Mouse (Mus musculus) hindbrain, postnatal 0 days (tissue): ENCODE measurements at regions not wholly inside any gene's neighbourhood (a gene's known extent, or its start where the extent isn't known, plus 50 kb on each side); places are given as distances from the start of the nearest gene placed in this dataset.

Experiments
- ATAC-seq: fragments of 200-750 bp; cut with Nextera tagmentation; 2 replicates; pipeline ENCODE4 v1.8.0; 2017; ENCODE audit warnings: mild to moderate bottlenecking, moderate TSS enrichment, moderate library complexity
- DNase-seq: peaks from one replicate; pipeline ENCODE4 v3.0.0-alpha.2; 2015; ENCODE audit warnings: low spot score
- H3K27ac ChIP-seq: fragments of 300-500 bp; sonication (generic); 2 replicates; pipeline ENCODE4 v1.5.1; 2014; ENCODE audit warnings: mild to moderate bottlenecking
- H3K27me3 ChIP-seq: fragments of 300-500 bp; sonication (generic); 2 replicates; pipeline ENCODE4 v1.6.1; 2014; ENCODE audit warnings: low read length, mixed read lengths; ENCODE audit not compliant: insufficient read depth
- H3K36me3 ChIP-seq: fragments of 300-500 bp; sonication (generic); 2 replicates; pipeline ENCODE4 v1.6.1; 2014; ENCODE audit warnings: low read length, mixed read lengths; ENCODE audit not compliant: insufficient read depth
- H3K4me1 ChIP-seq: fragments of 300-500 bp; sonication (generic); 2 replicates; pipeline ENCODE4 v1.6.1; 2014; ENCODE audit warnings: antibody characterized with exemption, low read length, mixed read lengths; ENCODE audit not compliant: insufficient read depth
- H3K4me2 ChIP-seq: fragments of 300-500 bp; sonication (generic); 2 replicates; pipeline ENCODE4 v1.6.1; 2014; ENCODE audit warnings: low read depth, mild to moderate bottlenecking, low read length, moderate library complexity, mixed read lengths
- H3K4me3 ChIP-seq: fragments of 300-500 bp; sonication (generic); 2 replicates; pipeline ENCODE4 v1.5.1; 2014; ENCODE audit warnings: low read length
- H3K9ac ChIP-seq: fragments of 300-500 bp; sonication (generic); replicated peaks from 2 replicates; pipeline ENCODE4 v1.6.1; 2014; ENCODE audit warnings: mild to moderate bottlenecking, low read length, moderate library complexity, mixed read lengths
- H3K9me3 ChIP-seq: fragments of 300-500 bp; sonication (generic); 2 replicates; pipeline ENCODE4 v1.6.1; 2016; ENCODE audit warnings: low read length, mixed read lengths
- CTCF ChIP-seq: IDR thresholded peaks from 2 replicates; pipeline ENCODE4 v1.5.1; 2016; ENCODE audit warnings: antibody characterized with exemption, control low read depth, low read depth
- WGBS: fragments of 180-500 bp; shearing (Covaris S2); extraction: QIAGEN DNeasy Blood & Tissue Kit; methylation state at CpG from one replicate; pipeline ENCODE4 v1.1.7; 2014; 5-methylcytosine and 5-hydroxymethylcytosine counted together

DNA sequence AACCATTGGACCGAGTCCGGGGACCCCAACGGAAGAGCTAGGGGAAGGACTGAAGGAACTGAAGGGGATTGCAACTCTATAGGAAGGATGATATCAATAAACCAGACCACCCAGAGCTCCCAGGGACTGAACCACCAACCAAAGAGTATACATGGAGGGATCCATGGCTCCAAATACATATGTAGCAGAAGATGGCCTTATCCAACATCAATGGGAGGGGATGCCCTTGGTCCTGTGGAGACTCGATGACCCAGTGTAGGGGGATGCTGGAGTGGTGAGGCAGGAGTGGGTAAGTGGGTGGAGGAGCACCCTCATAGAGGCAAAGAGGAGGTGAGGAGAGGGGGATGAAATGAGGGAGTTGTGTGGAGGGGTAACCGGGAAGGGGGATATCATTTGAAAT lies 54.5 kb upstream of the Slc38a2 start:
- ATAC-seq (no peak), DNase-seq (no peak)
- Histone ChIP-seq H3K9me3 (no peaks in the 10 kb centered on the region), H3K27ac (no peak overlapping the region), H3K36me3 (no peaks in the 10 kb centered on the region), H3K9ac (no peak overlapping the region), H3K4me3 (no peak overlapping the region), H3K27me3 (no peaks in the 10 kb centered on the region), H3K4me2 (no peak overlapping the region), H3K4me1 (no peaks in the 10 kb centered on the region)
- no peak for TF ChIP-seq CTCF
- 96% methylated on average over 5 of the region's 5 CpGs for WGBS

DNA sequence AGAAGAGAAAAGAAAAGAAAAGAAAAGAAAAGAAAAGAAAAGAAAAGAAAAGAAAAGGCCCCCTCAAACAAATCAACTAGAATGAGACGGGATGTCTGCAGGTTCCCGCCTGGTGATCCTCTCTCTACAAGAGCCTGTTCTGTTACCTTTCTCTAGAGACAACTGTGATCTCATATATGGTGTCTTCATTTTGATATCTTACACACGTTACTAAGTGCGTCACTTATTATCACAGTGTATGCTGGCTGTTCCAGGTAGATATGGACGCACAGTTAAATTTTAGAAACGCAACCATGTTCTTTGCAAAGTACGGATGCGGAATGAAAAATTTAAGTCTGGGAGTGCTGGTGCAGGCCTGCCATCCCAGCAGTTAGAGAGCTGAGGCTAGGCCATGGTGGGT lies 53.2 kb upstream of the Slc38a2 start:
- ATAC-seq: no peak
- Histone ChIP-seq H3K4me3 (no peak overlapping the region), H3K36me3 (no peaks in the 10 kb centered on the region), H3K27me3 (no peaks in the 10 kb centered on the region), H3K9ac (no peak overlapping the region), H3K4me1 (no peaks in the 10 kb centered on the region), H3K4me2 (no peak overlapping the region), H3K9me3 (no peaks in the 10 kb centered on the region), H3K27ac (no peak overlapping the region)
- no peak for TF ChIP-seq CTCF
- DNase-seq: no peak
- 95% methylated on average over 8 of the region's 8 CpGs for WGBS

DNA sequence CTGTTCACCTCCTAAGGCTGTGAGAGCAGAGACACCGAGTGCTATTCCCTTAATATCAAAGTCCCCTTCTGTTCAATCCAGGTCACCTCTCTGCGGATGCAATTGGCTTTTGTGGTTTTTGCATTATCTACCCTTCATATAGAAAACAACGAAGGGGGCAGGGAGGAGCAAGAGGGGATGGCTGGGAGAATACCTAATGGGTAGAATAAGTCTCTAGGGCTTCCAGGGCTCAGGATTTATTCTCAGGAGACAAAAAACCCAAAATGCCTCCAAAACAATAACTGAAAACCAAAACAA lies 52.5 kb upstream of the Slc38a2 start:
- TF ChIP-seq CTCF: no peak
- no peak overlapping the region for H3K27ac ChIP-seq
- H3K9me3 ChIP-seq: no peaks in the 10 kb centered on the region
- H3K36me3 ChIP-seq: no peaks in the 10 kb centered on the region
- no peak overlapping the region for H3K4me3 ChIP-seq
- H3K4me1 ChIP-seq: no peaks in the 10 kb centered on the region
- no peak overlapping the region for H3K4me2 ChIP-seq
- 86% methylated on average over 3 of the region's 3 CpGs for WGBS
- no peak overlapping the region for H3K9ac ChIP-seq
- no peak for DNase-seq
- no peaks in the 10 kb centered on the region for H3K27me3 ChIP-seq
- ATAC-seq: no peak

DNA sequence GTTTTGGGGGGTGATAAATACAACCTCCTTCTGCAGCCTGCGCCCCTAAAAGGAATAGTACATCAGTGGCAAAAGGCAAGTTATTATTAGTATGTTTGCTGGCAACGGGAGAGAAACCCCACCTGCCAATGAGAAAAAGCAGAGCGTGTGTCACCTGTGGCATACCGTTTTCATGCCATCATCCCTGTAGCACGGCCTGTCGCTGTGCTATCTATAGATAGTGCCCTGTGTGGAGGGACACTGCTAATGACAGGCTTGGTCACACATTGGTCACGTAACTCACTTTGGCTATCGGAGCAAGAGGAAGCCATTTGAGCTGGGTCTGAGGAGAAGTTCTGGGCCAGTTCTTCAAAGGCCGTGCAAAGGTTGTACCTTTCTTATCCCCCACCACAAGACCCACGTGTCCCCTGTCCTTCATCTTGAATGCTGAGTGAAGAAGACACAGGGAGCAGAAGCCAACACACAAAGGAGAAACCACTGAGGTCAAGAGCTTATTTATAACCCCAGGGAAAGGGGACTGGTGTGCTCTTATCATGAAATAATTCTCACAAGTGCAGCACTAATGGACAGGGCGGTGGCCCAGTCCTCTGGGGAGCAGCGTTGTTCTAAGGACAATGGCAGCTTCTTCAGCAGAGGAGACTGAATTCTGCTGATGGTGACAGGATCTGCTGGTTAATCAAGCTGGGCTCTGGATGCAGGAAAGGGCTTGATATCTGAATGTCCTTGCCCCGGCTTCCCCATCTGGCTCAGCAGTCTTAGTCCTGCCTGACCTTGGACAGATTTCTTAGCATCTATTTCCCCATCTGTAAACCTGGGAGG lies 51.9 kb upstream of the Slc38a2 start:
- Histone ChIP-seq H3K36me3 (no peaks in the 10 kb centered on the region), H3K27ac (no peak overlapping the region), H3K9me3 (no peaks in the 10 kb centered on the region), H3K27me3 (no peaks in the 10 kb centered on the region), H3K9ac (no peak overlapping the region), H3K4me1 (no peaks in the 10 kb centered on the region), H3K4me3 (no peak overlapping the region), H3K4me2 (no peak overlapping the region)
- DNase-seq (no peak), ATAC-seq (no peak)
- WGBS: 90% methylated on average over 13 of the region's 13 CpGs
- no peak for TF ChIP-seq CTCF

DNA sequence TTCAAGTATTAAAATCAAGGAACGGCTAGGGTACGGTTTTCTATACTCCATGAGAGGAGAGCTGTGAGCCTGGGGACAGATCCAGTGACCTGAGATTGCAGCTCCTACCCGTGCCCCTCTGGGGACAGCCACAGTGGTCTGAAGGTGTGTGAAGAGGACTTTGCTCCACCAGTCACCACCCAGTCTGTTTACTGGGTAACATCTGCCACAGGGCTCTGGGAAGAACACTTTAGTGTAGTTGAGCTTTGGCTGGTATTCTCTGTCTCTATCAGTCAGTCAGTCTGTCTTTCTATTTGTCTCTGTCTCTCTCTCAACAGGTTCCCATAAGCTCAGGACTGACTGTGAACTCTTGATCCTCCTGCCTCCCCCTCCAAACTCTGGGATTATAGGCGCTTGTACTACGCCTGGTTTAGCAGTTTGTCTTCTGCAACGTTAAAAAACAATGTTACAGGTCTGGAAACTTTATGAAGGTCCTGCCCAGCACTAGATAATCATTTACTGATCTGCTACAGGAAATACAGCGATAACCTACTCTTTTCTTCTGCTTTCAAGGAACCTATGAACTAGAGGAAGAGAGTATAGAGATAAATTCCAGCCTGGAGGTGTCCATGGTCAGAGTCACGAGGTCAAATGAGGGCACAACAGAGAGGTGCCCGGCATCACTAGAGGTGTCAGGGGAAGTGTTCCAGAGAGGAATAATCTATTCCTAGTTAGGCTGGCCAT lies 50.2 kb upstream of the Slc38a2 start:
- Histone ChIP-seq H3K27me3 (no peaks in the 10 kb centered on the region), H3K9ac (no peak overlapping the region), H3K4me1 (no peaks in the 10 kb centered on the region), H3K27ac (no peak overlapping the region), H3K36me3 (no peaks in the 10 kb centered on the region), H3K4me2 (no peak overlapping the region), H3K4me3 (no peak overlapping the region), H3K9me3 (no peaks in the 10 kb centered on the region)
- TF ChIP-seq CTCF: no peak
- no peak for DNase-seq
- WGBS: 79% methylated on average over 9 of the region's 9 CpGs
- ATAC-seq: no peak
